Mouse (Mus musculus): ENCODE measurements at regions not wholly inside any gene's neighbourhood (a gene's known extent, or its start where the extent isn't known, plus 50 kb on each side); places are given as distances from the start of the nearest gene placed in this dataset.

- Histone ChIP-seq H3K27me3 (no peaks in the 10 kb centered on the region), H3K36me3 (no peaks in the 10 kb centered on the region), H3K9me3 (no peaks in the 10 kb centered on the region), H3K9ac (no peak overlapping the region), H3K27ac (no peak overlapping the region), H3K4me2 (no peak overlapping the region), H3K4me1 (no peaks in the 10 kb centered on the region), H3K4me3 (no peak overlapping the region)
- no peak for ATAC-seq (ENCODE audit: insufficient number of reproducible peaks, insufficient read depth, low FRiP score, low TSS enrichment, low read depth)
These were observed 550.4 kb downstream of the Gm597 start for GRCm38 (mm10) chr1:28229611-28230010.

GRCm38 (mm10) chr1:28214243-28215038 lies 565.6 kb downstream of the Gm597 start:
- Histone ChIP-seq H3K9me3 (no peaks in the 10 kb centered on the region), H3K9ac (no peak overlapping the region), H3K4me1 (no peaks in the 10 kb centered on the region), H3K27ac (no peak overlapping the region), H3K27me3 (no peaks in the 10 kb centered on the region), H3K36me3 (no peaks in the 10 kb centered on the region), H3K4me2 (no peak overlapping the region), H3K4me3 (no peak overlapping the region)
- WGBS = 34% methylated on average over 2 of the region's 2 CpGs
- 0 out of 2 replicates have a peak, but pooled peaks have one; percentile 26 for ATAC-seq (ENCODE audit: insufficient number of reproducible peaks, insufficient read depth, low FRiP score, low TSS enrichment, low read depth)

All from embryonic facial prominence, embryonic 13.5 days (tissue).